ENCODE assay signal across 18 mouse cellular contexts in the genomic region with DNA sequence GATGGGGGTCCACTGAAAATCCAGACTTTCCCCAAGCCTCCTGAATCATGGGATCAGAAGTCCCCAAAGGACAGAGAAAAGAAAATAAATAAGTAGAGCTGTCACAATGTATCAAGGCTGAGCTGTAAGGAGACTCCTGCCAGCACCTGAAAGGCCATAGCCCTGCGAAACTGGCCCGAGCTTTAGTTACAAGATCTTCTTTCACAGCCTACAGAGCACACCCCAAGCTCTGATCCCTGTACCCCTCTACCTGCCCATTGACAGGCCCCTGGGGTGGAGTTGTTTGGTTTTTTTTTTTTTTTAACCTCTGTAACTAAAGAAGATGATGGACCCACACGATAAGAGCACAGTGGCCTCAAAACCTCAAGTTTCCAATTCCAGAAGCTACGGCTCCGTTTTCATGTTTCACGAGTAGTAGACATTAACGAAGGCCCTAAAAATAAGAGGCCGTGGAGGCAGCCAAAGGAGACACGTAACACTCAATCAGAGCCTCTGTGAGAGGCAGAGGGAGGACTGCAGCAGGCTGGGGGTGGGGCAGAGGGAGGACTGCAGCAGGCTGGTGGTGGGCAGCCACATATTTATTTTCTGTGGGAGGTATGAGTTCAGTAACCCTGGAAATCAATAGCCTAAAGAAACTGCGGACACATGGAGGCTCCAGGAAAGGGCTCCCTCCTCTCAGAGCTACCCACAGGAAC. TPM values are rescaled to one million over a fixed set of nuclear protein-coding genes. Genes with fewer than 3 reads are reported as not detected.
"Had no signal": no experiment of that assay in that cellular context is flagged by ENCODE, and none has a peak within 500 bp of the region (broad histone marks: within the 10 kb centered on the region; RNA-seq: fewer than 3 reads in every experiment).

No protein-coding gene starts in this region.

- ATAC-seq: intestine, embryonic 15.5 days had no signal

- H3K9ac ChIP-seq: intestine, embryonic 15.5 days; liver, embryonic 15.5 days; lung, embryonic 14.5 days; midbrain, embryonic 12.5 days; neural tube, embryonic 15.5 days had no signal

- DNase-seq: kidney, adult 18-20 months; kidney, postnatal 36 days; left cerebral cortex, postnatal 4 days; lung, embryonic 14.5 days; lung, postnatal 14 days; right cerebral cortex, adult 18-20 months; right cerebral cortex, postnatal 25 days; thymus, postnatal 4 days had no signal

- H3K27ac ChIP-seq: intestine, embryonic 15.5 days; layer of hippocampus, adult 2 months; liver, embryonic 15.5 days; macrophage; midbrain, embryonic 12.5 days; neural tube, embryonic 15.5 days; stomach, postnatal 0 days had no signal

- H3K4me2 ChIP-seq: intestine, embryonic 15.5 days; liver, embryonic 15.5 days; lung, embryonic 14.5 days; midbrain, embryonic 12.5 days; neural tube, embryonic 15.5 days had no signal

- H3K36me3 ChIP-seq: intestine, embryonic 15.5 days; liver, embryonic 15.5 days; midbrain, embryonic 12.5 days; neural tube, embryonic 15.5 days had no signal

- H3K9me3 ChIP-seq: intestine, embryonic 15.5 days; liver, embryonic 15.5 days; megakaryocyte, embryonic 14.5 days; midbrain, embryonic 12.5 days; neural tube, embryonic 15.5 days had no signal

- H3K27me3 ChIP-seq: intestine, embryonic 15.5 days; liver, embryonic 15.5 days; megakaryocyte, embryonic 14.5 days; neural tube, embryonic 15.5 days had no signal

- H3K4me3 ChIP-seq: intestine, embryonic 15.5 days; layer of hippocampus, adult 2 months; liver, embryonic 15.5 days; megakaryocyte, embryonic 14.5 days; midbrain, embryonic 12.5 days; neural tube, embryonic 15.5 days had no signal

RNA-seq across cellular contexts. Expression of gene Apoh, which starts 41.2 kb away (rescaled TPM):
- total RNA-seq: left cerebral cortex, postnatal 4 days; midbrain, postnatal 0 days had no signal
- polyA plus RNA-seq: macrophage; midbrain, embryonic 12.5 days; neural tube, embryonic 11.5 days had no signal
